Mouse (Mus musculus): ENCODE measurements around the gene Bend5.

DNA sequence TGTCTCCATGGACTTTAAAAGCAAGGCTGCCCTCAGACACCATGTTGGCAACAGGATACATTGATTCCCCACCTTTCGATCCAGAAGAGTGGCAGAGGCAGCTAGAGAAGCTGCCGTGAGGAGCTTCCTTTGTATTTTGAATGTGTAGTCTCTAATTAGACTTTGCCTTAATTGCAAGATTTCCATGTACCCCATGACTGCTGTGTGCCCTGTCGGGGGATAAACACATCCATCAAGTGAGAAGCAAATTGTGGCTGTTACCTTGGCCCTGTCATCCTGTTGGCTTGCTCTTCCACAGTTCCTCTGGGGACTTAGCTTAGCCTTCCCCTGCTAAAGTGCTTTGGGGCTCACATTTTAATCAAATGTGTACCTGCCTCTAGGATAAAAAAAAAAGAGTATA lies 57.7 kb downstream of the Bend5 start:
- TF ChIP-seq CTCF (conservative IDR thresholded peaks at IDR 0.05; ENCODE audit: low read length) (no peak), NANOG (IDR thresholded peaks at IDR 0.05; ENCODE audit: borderline replicate concordance, low read length) (no peak), POU5F1 (IDR thresholded peaks at IDR 0.05; ENCODE audit: borderline replicate concordance, low read length) (no peak)

Data from E14TG2a.4 (cell line).